11 mouse cellular contexts compared by ENCODE assay signal in genomic region chr14:19904031-19904430, GRCm38 (mm10).
DNase-seq lines count a peak whose midpoint lies in the region; ATAC-seq and TF ChIP-seq lines count a peak whose summit lies in the region.
"Had no signal": no experiment of that assay in that cellular context is flagged by ENCODE, and none has a peak within 500 bp of the region (broad histone marks: within the 10 kb centered on the region; RNA-seq: fewer than 3 reads in every experiment).

No protein-coding gene starts in this region.

- no peaks in the 10 kb centered on the region for H3K36me3 ChIP-seq in liver, embryonic 12.5 days
- no peaks in the 10 kb centered on the region for H3K36me3 ChIP-seq in liver, embryonic 11.5 days (ENCODE audit: control insufficient read depth, insufficient read depth, low read length)
- H3K36me3 ChIP-seq in hindbrain, embryonic 14.5 days (replicated peaks; ENCODE audit: control insufficient read depth, insufficient read depth), result no peaks in the 10 kb centered on the region; the same call in 1 of the 2 replicates
- H3K36me3 ChIP-seq in midbrain, embryonic 16.5 days (ENCODE audit: control insufficient read depth, insufficient read depth, low read length), result 0 out of 2 replicates have a peak, but pooled peaks cover 3% of the 10 kb centered on the region
- H3K36me3 ChIP-seq in thymus, adult 2 months (ENCODE audit: control insufficient read depth, insufficient read depth, low read length), result no peaks in the 10 kb centered on the region
- H3K36me3 ChIP-seq: lung, embryonic 15.5 days had no signal

- peaks cover 14% of the 10 kb centered on the region for H3K4me1 ChIP-seq in cerebellum, adult 2 months (ENCODE audit: control insufficient read depth, insufficient read depth, low read length)
- 0 out of 2 replicates have a peak, but pooled peaks cover 2% of the 10 kb centered on the region for H3K4me1 ChIP-seq in liver, embryonic 12.5 days
- H3K4me1 ChIP-seq in liver, embryonic 11.5 days (replicated peaks; ENCODE audit: control insufficient read depth, insufficient read depth, low read length), result no peaks in the 10 kb centered on the region
- H3K4me1 ChIP-seq in hindbrain, embryonic 14.5 days (replicated peaks; ENCODE audit: control insufficient read depth, insufficient read depth, low read length), result peaks cover 23% of the 10 kb centered on the region
- peaks cover 22% of the 10 kb centered on the region for H3K4me1 ChIP-seq in midbrain, embryonic 16.5 days (ENCODE audit: control insufficient read depth, insufficient read depth, low read length)
- H3K4me1 ChIP-seq in thymus, adult 2 months (replicated peaks; ENCODE audit: control insufficient read depth, insufficient read depth, low read length), result peaks cover 4% of the 10 kb centered on the region

- H3K9me3 ChIP-seq in liver, embryonic 12.5 days (replicated peaks), result no peaks in the 10 kb centered on the region
- no peaks in the 10 kb centered on the region for H3K9me3 ChIP-seq in liver, embryonic 11.5 days (ENCODE audit: control insufficient read depth, low read length)
- H3K9me3 ChIP-seq in hindbrain, embryonic 14.5 days (ENCODE audit: control insufficient read depth, low read length), result no peaks in the 10 kb centered on the region
- H3K9me3 ChIP-seq in midbrain, embryonic 16.5 days (replicated peaks; ENCODE audit: control insufficient read depth, low read length, poor library complexity, severe bottlenecking), result no peaks in the 10 kb centered on the region
- H3K9me3 ChIP-seq: lung, embryonic 15.5 days had no signal

- no peak for TF ChIP-seq POLR2A in cerebellum, adult 2 months (IDR thresholded peaks at IDR 0.05; ENCODE audit: borderline replicate concordance, insufficient read depth, low read length)
- TF ChIP-seq POLR2A in thymus, adult 2 months (IDR thresholded peaks at IDR 0.05; ENCODE audit: control insufficient read depth, extremely low read depth, insufficient read depth, low read length, poor library complexity), result no peak

- no peak for ATAC-seq in liver, embryonic 12.5 days
- no peak for ATAC-seq in liver, embryonic 11.5 days (replicated peaks; ENCODE audit: low FRiP score)
- ATAC-seq in hindbrain, embryonic 14.5 days (ENCODE audit: low FRiP score), result no peak
- no peak for ATAC-seq in midbrain, embryonic 16.5 days

- H3K4me2 ChIP-seq in liver, embryonic 12.5 days, result no peak overlapping the region
- no peak overlapping the region for H3K4me2 ChIP-seq in liver, embryonic 11.5 days
- no peak overlapping the region for H3K4me2 ChIP-seq in hindbrain, embryonic 14.5 days (replicated peaks)
- H3K4me2 ChIP-seq in midbrain, embryonic 16.5 days (ENCODE audit: low read length), result no peak overlapping the region
- H3K4me2 ChIP-seq: lung, embryonic 15.5 days had no signal

- no peak overlapping the region for H3K9ac ChIP-seq in liver, embryonic 12.5 days
- no peak overlapping the region for H3K9ac ChIP-seq in liver, embryonic 11.5 days (ENCODE audit: low read depth, low read length)
- no peak overlapping the region for H3K9ac ChIP-seq in hindbrain, embryonic 14.5 days
- no peak overlapping the region for H3K9ac ChIP-seq in midbrain, embryonic 16.5 days (ENCODE audit: low read depth, low read length)
- H3K9ac ChIP-seq: lung, embryonic 15.5 days had no signal

- no peaks in the 10 kb centered on the region for H3K27me3 ChIP-seq in cerebellum, adult 2 months (ENCODE audit: control insufficient read depth, insufficient read depth, low read length)
- no peaks in the 10 kb centered on the region for H3K27me3 ChIP-seq in liver, embryonic 12.5 days (replicated peaks)
- no peaks in the 10 kb centered on the region for H3K27me3 ChIP-seq in liver, embryonic 11.5 days (replicated peaks; ENCODE audit: control insufficient read depth, insufficient read depth, low read length)
- no peaks in the 10 kb centered on the region for H3K27me3 ChIP-seq in hindbrain, embryonic 14.5 days (ENCODE audit: control insufficient read depth, insufficient read depth, low read length)
- no peaks in the 10 kb centered on the region for H3K27me3 ChIP-seq in midbrain, embryonic 16.5 days (ENCODE audit: control insufficient read depth, insufficient read depth, low read depth, low read length)
- no peaks in the 10 kb centered on the region for H3K27me3 ChIP-seq in thymus, adult 2 months (ENCODE audit: control insufficient read depth, insufficient read depth, low read length)
- H3K27me3 ChIP-seq: lung, embryonic 15.5 days had no signal

- DNase-seq in cerebellum, adult 2 months, result peak; percentile 30 to 39
- no peak for DNase-seq in cerebellum, postnatal 4 days (ENCODE audit: low spot score in 2 of 2)
- DNase-seq in liver, embryonic 11.5 days (ENCODE audit: low spot score), result no peak
- no peak for DNase-seq in hindbrain, embryonic 14.5 days (ENCODE audit: low spot score)
- DNase-seq in retina, embryonic 14.5 days (ENCODE audit: low spot score), result no peak
- no peak for DNase-seq in thymus, adult 2 months
- DNase-seq: gastrocnemius, postnatal 14 days; thymus, adult 18-20 months had no signal

- H3K4me3 ChIP-seq in cerebellum, adult 2 months (replicated peaks; ENCODE audit: insufficient read depth, low read depth, low read length), result no peak overlapping the region
- H3K4me3 ChIP-seq in liver, embryonic 12.5 days, result no peak overlapping the region
- no peak overlapping the region for H3K4me3 ChIP-seq in liver, embryonic 11.5 days (ENCODE audit: low read depth, low read length)
- no peak overlapping the region for H3K4me3 ChIP-seq in hindbrain, embryonic 14.5 days (replicated peaks; ENCODE audit: low read length)
- no peak overlapping the region for H3K4me3 ChIP-seq in midbrain, embryonic 16.5 days (ENCODE audit: low read depth, low read length)
- no peak overlapping the region for H3K4me3 ChIP-seq in thymus, adult 2 months (ENCODE audit: control insufficient read depth, insufficient read depth, low read length)
- H3K4me3 ChIP-seq: lung, embryonic 15.5 days had no signal

- TF ChIP-seq CTCF in cerebellum, adult 2 months (IDR thresholded peaks at IDR 0.05; ENCODE audit: borderline replicate concordance, insufficient read depth, low read depth, low read length), result no peak
- TF ChIP-seq CTCF in thymus, adult 2 months (IDR thresholded peaks at IDR 0.05; ENCODE audit: borderline replicate concordance, control insufficient read depth, extremely low read depth, insufficient read depth, low read length, poor library complexity), result no peak

- H3K27ac ChIP-seq in cerebellum, adult 2 months (ENCODE audit: insufficient read depth, low read length), result no peak overlapping the region
- 0 out of 2 replicates have a peak overlapping the region, but pooled peaks have one; percentile 25 for H3K27ac ChIP-seq in liver, embryonic 12.5 days
- H3K27ac ChIP-seq in liver, embryonic 11.5 days (ENCODE audit: low read depth, low read length), result no peak overlapping the region
- peak overlapping the region; percentile 34 for H3K27ac ChIP-seq in hindbrain, embryonic 14.5 days
- peak overlapping the region; percentile 60 for H3K27ac ChIP-seq in midbrain, embryonic 16.5 days (ENCODE audit: low read length)
- H3K27ac ChIP-seq in thymus, adult 2 months (ENCODE audit: control insufficient read depth, insufficient read depth, low read length), result no peak overlapping the region
- H3K27ac ChIP-seq: lung, embryonic 15.5 days had no signal

- WGBS in cerebellum, adult 2 months, result 62% methylated on average over 5 of the region's 5 CpGs
- 31% methylated on average over 5 of the region's 5 CpGs for WGBS in liver, embryonic 12.5 days (ENCODE audit: insufficient replicate concordance)
- 38% methylated on average over 5 of the region's 5 CpGs for WGBS in liver, embryonic 11.5 days
- 45% methylated on average over 5 of the region's 5 CpGs for WGBS in hindbrain, embryonic 14.5 days
- WGBS in midbrain, embryonic 16.5 days, result 28% methylated on average over 5 of the region's 5 CpGs
- WGBS in thymus, adult 2 months, result 30% methylated on average over 5 of the region's 5 CpGs

Comparison
In these comparisons a context has a peak if more than half of its experiments do, and no peak if none do; other contexts are left out.
1. DNase-seq: peak in cerebellum, adult 2 months (2 of 2); none in cerebellum, postnatal 4 days (0 of 2), liver, embryonic 11.5 days (single experiment), hindbrain, embryonic 14.5 days (single experiment), retina, embryonic 14.5 days (single experiment) and thymus, adult 2 months (single experiment).
2. H3K27ac ChIP-seq: peak in liver, embryonic 12.5 days (single experiment), hindbrain, embryonic 14.5 days (single experiment) and midbrain, embryonic 16.5 days (single experiment); none in cerebellum, adult 2 months (single experiment), liver, embryonic 11.5 days (single experiment) and thymus, adult 2 months (single experiment).